Mouse (Mus musculus) hindbrain, embryonic 14.5 days (tissue): ENCODE results near the gene Btrc. TPM values are rescaled to one million over a fixed set of nuclear protein-coding genes. Genes with fewer than 3 reads are reported as not detected.

Source experiments
- ATAC-seq: fragments of 200-750 bp; cut with Nextera tagmentation; 2 replicates; pipeline ENCODE4 v1.8.0; 2017; ENCODE audit warnings: moderate number of reproducible peaks, mild to moderate bottlenecking, moderate TSS enrichment, moderate library complexity; ENCODE audit not compliant: low FRiP score
- DNase-seq: peaks from one replicate; pipeline ENCODE4 v3.0.0-alpha.2; 2015; ENCODE audit warnings: low spot score
- H3K27ac ChIP-seq: fragments of 300-500 bp; sonication (generic); 2 replicates; pipeline ENCODE4 v1.5.1; 2014; ENCODE audit warnings: mild to moderate bottlenecking, moderate library complexity
- H3K27me3 ChIP-seq: fragments of 300-500 bp; sonication (generic); 2 replicates; pipeline ENCODE4 v1.6.1; 2014; ENCODE audit warnings: mild to moderate bottlenecking, low read length, mixed read lengths; ENCODE audit not compliant: control insufficient read depth, insufficient read depth
- H3K36me3 ChIP-seq: fragments of 300-500 bp; sonication (generic); replicated peaks from 2 replicates; pipeline ENCODE4 v1.6.1; 2014; ENCODE audit not compliant: control insufficient read depth, insufficient read depth
- H3K4me1 ChIP-seq: fragments of 300-500 bp; sonication (generic); replicated peaks from 2 replicates; pipeline ENCODE4 v1.6.1; 2014; ENCODE audit warnings: antibody characterized with exemption, low read length, mixed read lengths; ENCODE audit not compliant: control insufficient read depth, insufficient read depth
- H3K4me2 ChIP-seq: fragments of 300-500 bp; sonication (generic); replicated peaks from 2 replicates; pipeline ENCODE4 v1.6.1; 2014; ENCODE audit warnings: mild to moderate bottlenecking, moderate library complexity
- H3K4me3 ChIP-seq: fragments of 300-500 bp; sonication (generic); replicated peaks from 2 replicates; pipeline ENCODE4 v1.5.1; 2014; ENCODE audit warnings: mild to moderate bottlenecking, low read length
- H3K9ac ChIP-seq: fragments of 300-500 bp; sonication (generic); 2 replicates; pipeline ENCODE4 v1.6.1; 2014
- H3K9me3 ChIP-seq: fragments of 300-500 bp; sonication (generic); 2 replicates; pipeline ENCODE4 v1.6.1; 2016; ENCODE audit warnings: low read length; ENCODE audit not compliant: control insufficient read depth
- WGBS: fragments of 180-500 bp; shearing (Covaris S2); extraction: QIAGEN DNeasy Blood & Tissue Kit; methylation state at CpG from one replicate; pipeline ENCODE4 v1.1.7; 2014; 5-methylcytosine and 5-hydroxymethylcytosine counted together
- polyA plus RNA-seq: library from polyadenylated mRNA; unstranded; fragments of >200 nt; fragmentation: Nextera tagmentation; extraction: Ambion mirVana; gene quantifications from 2 replicates; pipeline ENCODE4 v1.2.1, GENCODE M21; 2014

Btrc gene
- polyA plus RNA-seq, 1 experiment from 2014 or later = 74.3 TPM

DNA sequence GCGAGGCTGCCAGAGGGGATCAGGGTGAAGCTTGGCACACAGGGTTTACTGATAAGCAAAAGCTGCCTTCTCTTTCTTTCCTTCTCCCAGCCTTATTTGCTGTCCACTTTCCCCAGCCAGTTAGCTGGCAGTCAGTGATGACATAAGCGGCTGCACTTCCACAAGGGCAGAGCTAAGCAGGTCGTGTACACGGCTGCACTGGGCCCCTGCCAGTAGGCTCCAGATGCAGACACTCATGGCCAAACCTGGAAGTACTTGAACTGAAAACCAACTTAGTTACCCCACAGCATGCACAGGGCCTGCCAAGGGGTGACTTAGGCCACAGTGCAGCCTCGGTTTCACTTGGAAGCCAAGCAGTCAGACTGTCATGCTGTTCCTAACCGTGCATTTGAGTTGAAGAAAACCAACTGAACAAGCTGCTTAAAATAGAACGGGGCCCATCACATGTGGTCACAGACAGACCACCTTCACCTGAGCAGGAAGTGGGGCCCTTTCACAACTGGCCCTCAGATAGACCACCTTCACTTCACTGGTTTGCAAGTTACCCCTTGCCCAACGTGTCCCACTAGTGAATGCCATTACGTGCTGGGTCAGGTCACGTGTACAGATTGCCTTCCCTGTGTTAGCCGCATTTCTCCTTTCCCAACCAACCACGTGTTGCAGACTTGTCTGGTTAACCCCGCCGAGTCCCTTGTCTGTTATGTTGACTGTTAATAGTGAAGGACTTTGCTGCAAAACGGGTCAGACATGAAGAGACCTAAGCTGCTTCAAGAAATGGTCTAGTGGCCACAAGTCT lies 166.9 kb downstream of the Btrc start:
- DNase-seq (no peak), ATAC-seq (no peak)
- H3K9me3 ChIP-seq = no peaks in the 10 kb centered on the region
- H3K4me3 ChIP-seq = no peak overlapping the region
- H3K27me3 ChIP-seq = no peaks in the 10 kb centered on the region
- H3K4me1 ChIP-seq = peaks cover 4% of the 10 kb centered on the region; the same call in 1 of the 2 replicates
- H3K27ac ChIP-seq = no peak overlapping the region
- peaks cover 45% of the 10 kb centered on the region for H3K36me3 ChIP-seq
- H3K4me2 ChIP-seq = no peak overlapping the region
- WGBS = 85% methylated on average over 15 of the region's 15 CpGs
- no peak overlapping the region for H3K9ac ChIP-seq

DNA sequence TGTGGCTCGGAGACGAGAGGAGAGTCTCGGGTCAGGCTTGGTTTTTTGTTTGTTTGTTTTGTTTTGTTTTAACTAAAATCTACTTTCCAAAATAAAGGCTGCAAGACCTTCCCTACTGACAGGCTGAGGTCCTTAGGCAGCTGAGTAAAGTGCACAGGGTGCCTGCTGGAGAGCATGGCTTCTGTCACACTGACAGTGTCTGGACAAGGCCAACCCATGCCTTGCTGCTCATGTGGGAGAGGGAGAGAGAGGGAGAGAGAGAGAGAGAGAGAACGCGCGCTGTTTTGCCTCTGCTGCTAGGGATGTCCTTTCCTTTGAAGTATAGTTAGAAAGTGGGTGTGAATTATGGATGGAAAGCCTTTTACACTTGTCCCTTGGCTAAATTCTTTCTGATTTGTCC lies 168.0 kb downstream of the Btrc start:
- ATAC-seq (no peak), DNase-seq (no peak)
- Histone ChIP-seq H3K9me3 (no peaks in the 10 kb centered on the region), H3K36me3 (peaks cover 44% of the 10 kb centered on the region), H3K27ac (no peak overlapping the region), H3K4me1 (peaks cover 7% of the 10 kb centered on the region; the same call in 1 of the 2 replicates), H3K27me3 (no peaks in the 10 kb centered on the region), H3K4me2 (no peak overlapping the region), H3K9ac (no peak overlapping the region), H3K4me3 (no peak overlapping the region)
- 71% methylated on average over 6 of the region's 6 CpGs for WGBS

DNA sequence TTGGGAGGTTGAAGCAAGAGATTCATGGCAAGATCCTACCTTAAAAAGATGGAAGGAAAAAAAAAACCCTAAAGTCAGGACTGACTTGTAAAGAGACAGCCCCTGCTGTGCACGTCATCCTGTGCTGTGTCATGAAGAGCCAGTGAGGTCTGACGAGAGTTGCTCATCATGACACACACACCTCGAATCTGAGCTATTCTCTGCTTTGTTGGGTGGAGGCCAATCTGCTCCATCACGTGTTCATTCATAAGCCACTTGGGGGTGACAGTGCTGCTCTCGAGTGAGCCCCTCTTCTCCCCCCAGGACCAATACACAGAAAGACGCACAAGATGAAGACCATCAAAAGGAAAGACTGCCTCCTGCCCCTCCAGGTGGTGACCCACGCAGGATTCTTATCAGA lies 170.1 kb downstream of the Btrc start:
- no peak overlapping the region for H3K4me3 ChIP-seq
- no peaks in the 10 kb centered on the region for H3K9me3 ChIP-seq
- H3K36me3 ChIP-seq = peaks cover 24% of the 10 kb centered on the region
- ATAC-seq (no peak), DNase-seq (no peak)
- H3K9ac ChIP-seq = no peak overlapping the region
- H3K4me2 ChIP-seq = no peak overlapping the region
- H3K4me1 ChIP-seq = peaks cover 7% of the 10 kb centered on the region; the same call in 1 of the 2 replicates
- no peaks in the 10 kb centered on the region for H3K27me3 ChIP-seq
- H3K27ac ChIP-seq = no peak overlapping the region
- WGBS = 66% methylated on average over 7 of the region's 7 CpGs

DNA sequence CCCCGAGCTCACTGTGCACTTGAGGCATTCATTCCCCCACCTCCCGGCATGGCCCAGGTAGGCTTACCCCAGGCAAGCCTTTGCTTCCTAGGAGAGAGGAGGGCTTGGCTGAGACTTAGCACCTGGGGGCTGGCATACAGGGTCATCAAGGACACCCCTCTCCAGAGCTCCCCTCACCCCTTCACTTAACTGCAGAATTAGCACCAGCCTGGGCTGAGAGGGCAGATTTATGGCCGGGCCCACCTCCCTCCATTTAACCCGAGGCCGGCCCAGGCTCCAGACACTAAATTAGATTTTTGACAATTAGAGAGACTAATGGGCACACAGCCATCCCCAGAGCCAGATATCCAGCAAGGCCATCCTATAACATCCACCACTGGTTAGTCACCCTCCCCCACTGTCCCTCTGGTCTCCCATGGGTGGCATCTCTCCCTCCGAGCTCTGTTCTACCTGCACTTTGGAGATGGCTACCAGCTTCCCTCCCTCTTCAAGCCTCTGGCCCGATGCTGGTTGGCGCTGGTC lies 171.7 kb downstream of the Btrc start:
- Histone ChIP-seq H3K4me1 (peaks cover 7% of the 10 kb centered on the region; the same call in 1 of the 2 replicates), H3K36me3 (peaks cover 7% of the 10 kb centered on the region), H3K4me3 (no peak overlapping the region), H3K4me2 (no peak overlapping the region), H3K27me3 (no peaks in the 10 kb centered on the region), H3K9me3 (no peaks in the 10 kb centered on the region), H3K9ac (no peak overlapping the region), H3K27ac (no peak overlapping the region; the same call in 1 of the 2 replicates)
- 72% methylated on average over 8 of the region's 8 CpGs for WGBS
- ATAC-seq = no peak
- no peak for DNase-seq

DNA sequence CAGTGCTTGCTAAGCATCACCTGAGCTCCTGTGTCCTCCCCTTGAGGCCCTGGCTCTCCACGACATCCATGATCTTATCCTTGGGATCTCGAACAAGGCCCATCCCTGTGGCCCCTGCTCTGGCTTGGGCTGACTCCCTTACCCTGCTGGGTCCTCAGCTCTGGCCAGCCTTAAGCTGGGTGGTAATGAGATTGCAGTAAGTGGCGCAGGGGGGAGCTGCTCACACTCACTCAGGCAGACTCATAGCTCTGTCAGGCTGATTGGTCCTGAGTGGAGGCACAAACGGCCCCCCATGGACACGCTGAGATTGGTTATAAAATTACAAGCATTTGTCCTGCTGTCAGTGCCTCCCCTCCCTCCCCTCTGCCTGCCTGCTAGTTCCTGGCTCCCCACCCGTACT lies 172.4 kb downstream of the Btrc start:
- 50% methylated on average over 6 of the region's 6 CpGs for WGBS
- Histone ChIP-seq H3K4me1 (peaks cover 14% of the 10 kb centered on the region), H3K27me3 (no peaks in the 10 kb centered on the region), H3K36me3 (peaks cover 4% of the 10 kb centered on the region; the same call in 1 of the 2 replicates), H3K9ac (no peak overlapping the region), H3K4me2 (no peak overlapping the region), H3K4me3 (no peak overlapping the region), H3K27ac (no peak overlapping the region; the same call in 1 of the 2 replicates), H3K9me3 (no peaks in the 10 kb centered on the region)
- ATAC-seq (peak; percentile 59), DNase-seq (no peak)

DNA sequence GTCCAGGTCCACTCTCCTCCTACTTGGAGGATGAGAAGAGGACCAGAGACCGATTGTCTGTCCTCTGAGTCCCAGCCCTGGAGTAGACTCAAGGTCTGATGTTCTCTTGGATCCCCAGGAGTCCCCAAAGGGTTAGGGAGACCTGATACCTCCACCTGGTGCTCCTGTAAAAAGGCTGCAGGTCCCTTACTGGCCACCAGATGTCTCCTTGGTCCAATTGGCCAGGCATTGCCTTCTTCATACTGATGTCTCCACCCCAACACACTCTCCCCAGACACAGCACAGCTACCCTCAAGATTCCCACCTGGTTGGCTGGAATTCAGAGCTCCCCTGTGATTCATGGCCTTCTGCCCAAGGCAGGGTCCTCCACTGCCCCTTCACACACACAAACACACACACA lies 174.0 kb downstream of the Btrc start:
- DNase-seq (no peak), ATAC-seq (no peak)
- H3K27me3 ChIP-seq = peaks cover 4% of the 10 kb centered on the region
- H3K27ac ChIP-seq = no peak overlapping the region
- H3K36me3 ChIP-seq = no peaks in the 10 kb centered on the region
- H3K4me2 ChIP-seq = no peak overlapping the region
- no peak overlapping the region for H3K4me3 ChIP-seq
- no peak overlapping the region for H3K9ac ChIP-seq
- no peaks in the 10 kb centered on the region for H3K9me3 ChIP-seq
- H3K4me1 ChIP-seq = peaks cover 24% of the 10 kb centered on the region
- WGBS = 48% methylated on average over 1 of the region's 1 CpGs

DNA sequence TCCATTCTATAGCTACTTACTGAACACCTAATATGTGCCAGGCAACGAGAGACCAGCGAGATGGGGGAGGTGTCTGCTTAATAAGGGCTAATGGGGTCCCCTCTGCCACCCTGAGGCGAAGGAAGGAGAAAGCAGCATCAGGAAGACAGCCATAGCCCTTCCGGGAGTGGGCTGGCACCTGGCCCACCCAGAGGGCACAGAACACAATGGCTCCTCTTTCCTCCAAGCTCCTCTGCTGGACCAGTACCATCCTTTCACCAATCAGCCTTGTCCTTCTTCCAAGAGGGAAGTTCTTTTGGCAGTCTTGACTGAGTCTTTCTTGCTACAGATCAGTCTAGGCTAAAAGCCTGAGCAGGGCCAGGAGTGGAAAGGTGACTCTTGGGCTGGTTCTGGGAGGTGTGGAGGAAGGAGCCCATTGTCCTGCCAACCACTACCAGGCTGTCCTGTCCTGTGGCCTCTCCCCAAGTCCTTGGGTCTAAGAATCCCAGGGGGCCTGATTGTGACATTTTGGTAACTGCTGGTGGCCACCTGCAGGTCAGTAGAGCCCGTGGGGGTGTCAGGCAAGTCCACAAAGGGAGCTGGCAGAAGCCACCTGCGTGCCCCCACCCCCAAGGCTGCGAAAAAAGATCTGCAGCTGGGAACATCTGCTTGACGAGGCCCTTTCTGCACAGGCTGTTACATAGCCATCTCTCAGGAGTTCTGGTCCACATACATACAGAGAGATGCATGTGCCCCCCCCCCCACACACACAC lies 177.3 kb downstream of the Btrc start:
- ATAC-seq = 0 out of 2 replicates have a peak, but pooled peaks have one; percentile 9
- Histone ChIP-seq H3K27me3 (peaks cover 26% of the 10 kb centered on the region), H3K4me2 (peak overlapping the region; percentile 65), H3K9me3 (no peaks in the 10 kb centered on the region), H3K9ac (peak overlapping the region; percentile 65), H3K4me1 (peaks cover 21% of the 10 kb centered on the region), H3K36me3 (no peaks in the 10 kb centered on the region), H3K4me3 (peak overlapping the region; percentile 34), H3K27ac (peak overlapping the region; percentile 86)
- DNase-seq = no peak
- 17% methylated on average over 8 of the region's 8 CpGs for WGBS

DNA sequence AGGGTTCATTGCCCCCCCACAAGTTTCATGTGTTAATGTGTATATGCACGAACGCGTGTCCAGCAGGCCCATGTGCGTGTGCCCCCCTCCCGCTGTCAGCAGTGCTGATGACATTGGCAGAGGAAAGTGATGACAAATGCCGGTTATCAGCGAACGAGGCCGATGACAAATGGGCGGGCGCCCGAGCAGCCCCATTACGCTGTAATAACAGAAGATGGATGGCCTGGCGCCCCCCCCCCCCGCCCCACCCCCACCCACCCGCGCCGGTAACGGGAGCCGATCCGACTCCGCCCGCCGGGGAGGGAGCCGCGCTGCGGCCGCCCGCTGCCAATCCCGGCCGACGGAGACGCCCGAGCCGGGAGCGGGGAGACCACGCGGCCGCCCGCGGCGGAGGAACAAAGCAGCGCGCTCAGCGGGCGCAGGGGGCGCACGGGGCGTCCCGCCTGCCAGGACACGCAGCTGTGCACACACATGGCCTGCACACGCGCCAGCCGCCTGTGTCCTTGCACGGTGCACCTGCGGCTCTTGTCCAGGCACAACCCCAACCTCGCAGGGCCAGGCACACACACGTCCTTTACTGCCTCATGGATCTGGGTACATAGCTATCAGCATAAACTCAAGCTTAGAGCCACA lies 178.0 kb downstream of the Btrc start:
- Histone ChIP-seq H3K9ac (peak overlapping the region; percentile 65), H3K36me3 (no peaks in the 10 kb centered on the region), H3K27ac (peak overlapping the region; percentile 86), H3K27me3 (peaks cover 31% of the 10 kb centered on the region), H3K4me2 (peak overlapping the region; percentile 65), H3K9me3 (no peaks in the 10 kb centered on the region), H3K4me1 (peaks cover 21% of the 10 kb centered on the region), H3K4me3 (peak overlapping the region; percentile 34)
- WGBS = under 1% methylated on average over 46 of the region's 58 CpGs
- ATAC-seq = peak; percentile 57; the same call in 1 of the 2 replicates
- peak; percentile 71 for DNase-seq

DNA sequence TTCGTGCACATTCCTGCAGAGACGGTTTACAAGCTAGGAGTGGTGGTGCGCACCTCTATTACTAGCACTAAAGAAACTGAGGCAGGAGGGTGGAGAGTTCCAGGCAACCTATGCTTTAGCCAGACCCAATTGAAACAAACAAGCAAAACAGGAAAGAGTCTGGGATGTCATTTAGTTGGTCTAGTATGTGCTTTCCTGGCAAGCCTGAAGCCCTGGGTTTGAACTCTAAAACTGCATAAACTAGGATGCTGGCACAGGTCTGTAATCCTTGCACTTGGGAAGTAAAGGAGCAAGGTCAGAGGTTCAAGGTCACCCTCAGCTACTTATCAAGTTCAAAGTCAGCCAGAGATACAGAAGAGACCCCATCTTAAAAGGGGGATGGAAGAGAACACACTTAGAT lies 178.5 kb downstream of the Btrc start:
- Histone ChIP-seq H3K4me1 (peaks cover 21% of the 10 kb centered on the region), H3K9me3 (no peaks in the 10 kb centered on the region), H3K27ac (peak overlapping the region; percentile 86), H3K36me3 (no peaks in the 10 kb centered on the region), H3K4me3 (peak overlapping the region; percentile 34; the same call in 1 of the 2 replicates), H3K9ac (peak overlapping the region; percentile 65), H3K4me2 (peak overlapping the region; percentile 65), H3K27me3 (peaks cover 31% of the 10 kb centered on the region)
- 12% methylated on average over 3 of the region's 3 CpGs for WGBS
- ATAC-seq = no peak
- DNase-seq = no peak
